Mouse (Mus musculus) kidney, postnatal 10 days (tissue): ENCODE measurements around the gene Nxpe4.

Experiments
- DNase-seq: peaks from one replicate; pipeline ENCODE4 v3.0.0; 2021; ENCODE audit warnings: mixed read lengths

The Nxpe4 gene

DNA sequence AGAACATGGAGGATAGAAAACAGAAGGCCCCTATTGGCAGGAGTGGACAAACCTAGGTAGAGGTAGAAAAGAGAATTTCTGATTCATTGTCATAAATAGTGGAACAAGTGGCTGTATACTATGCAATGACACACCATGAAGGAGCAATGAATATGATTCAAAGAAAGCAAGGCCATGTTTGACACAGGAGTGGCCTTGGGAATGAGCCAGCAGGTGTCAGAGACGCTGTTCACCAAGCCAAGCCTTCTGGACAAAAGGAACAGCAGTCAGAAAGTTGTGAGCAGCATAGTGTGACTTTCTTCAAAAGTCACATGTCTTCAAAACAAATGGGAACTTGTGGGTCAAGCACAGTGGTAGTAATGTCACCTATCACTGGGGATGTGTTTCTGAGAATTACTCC, 80.0 kb downstream of the Nxpe4 start:
- DNase-seq: no peak

DNA sequence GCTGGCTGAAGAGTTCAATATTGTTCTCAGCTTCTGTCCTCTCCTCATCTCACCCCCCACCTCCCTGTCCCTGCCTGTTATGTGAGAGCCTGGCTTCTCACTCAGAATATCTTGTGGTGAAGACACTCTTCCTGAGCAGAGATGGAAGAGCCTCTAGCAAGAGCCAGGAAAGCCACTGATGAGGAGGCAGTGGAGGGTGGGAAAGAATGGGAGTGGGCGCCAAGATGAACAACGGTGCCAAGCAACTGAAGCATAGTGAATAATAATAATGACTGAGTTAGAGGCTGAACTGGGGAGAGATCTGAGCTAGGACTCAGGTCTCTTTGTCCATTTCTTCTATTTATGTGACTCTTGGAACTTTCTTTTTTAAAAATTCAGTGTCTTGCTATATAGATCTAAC, 80.9 kb downstream of the Nxpe4 start:
- DNase-seq: no peak

DNA sequence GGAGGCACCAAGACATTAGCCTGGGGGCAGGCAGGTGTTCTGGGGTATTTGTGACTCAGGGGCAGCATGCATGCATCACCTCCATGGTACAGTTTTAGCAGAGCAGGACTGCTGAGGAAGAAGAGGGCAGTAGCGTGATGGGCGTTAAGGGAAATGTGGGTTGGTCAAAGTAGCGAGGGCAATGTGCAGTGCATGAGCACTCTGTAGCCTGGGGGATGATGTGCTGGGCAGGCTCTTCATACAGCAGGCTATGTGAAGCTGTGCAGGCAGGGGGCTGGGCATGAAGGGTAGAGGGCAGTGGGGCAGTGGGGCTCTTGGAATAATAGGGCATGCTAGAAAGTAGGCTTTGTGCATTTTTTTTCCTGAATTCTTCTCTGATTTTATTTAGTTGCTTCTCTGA, 82.4 kb downstream of the Nxpe4 start:
- no peak for DNase-seq

GRCm38 (mm10) chr9:48245525-48245924, 83.7 kb downstream of the Nxpe4 start:
- DNase-seq: no peak

GRCm38 (mm10) chr9:48247276-48247675, 85.5 kb downstream of the Nxpe4 start:
- no peak for DNase-seq

DNA sequence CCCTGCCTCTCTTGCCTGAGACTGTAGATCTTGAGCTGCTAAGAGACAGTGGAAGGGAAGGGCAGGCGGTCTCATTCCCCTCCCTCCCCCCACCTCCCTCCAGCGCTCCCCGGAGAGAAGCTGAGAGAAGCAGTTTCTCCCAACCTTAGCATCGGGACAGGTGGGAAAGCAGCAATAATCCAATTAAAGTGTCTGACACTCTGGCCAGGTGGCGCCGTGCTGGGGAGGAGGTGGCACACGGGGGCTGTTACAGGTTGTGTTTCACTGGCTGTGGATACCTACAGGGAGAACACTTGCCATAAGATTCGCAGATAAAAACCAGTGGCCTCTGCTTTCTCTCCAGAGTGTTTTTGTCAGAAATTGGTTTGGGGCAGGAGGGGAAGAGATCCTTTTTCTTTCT, 90.4 kb downstream of the Nxpe4 start:
- DNase-seq: no peak

GRCm38 (mm10) chr9:48257001-48257400, 95.2 kb downstream of the Nxpe4 start:
- DNase-seq: no peak

DNA sequence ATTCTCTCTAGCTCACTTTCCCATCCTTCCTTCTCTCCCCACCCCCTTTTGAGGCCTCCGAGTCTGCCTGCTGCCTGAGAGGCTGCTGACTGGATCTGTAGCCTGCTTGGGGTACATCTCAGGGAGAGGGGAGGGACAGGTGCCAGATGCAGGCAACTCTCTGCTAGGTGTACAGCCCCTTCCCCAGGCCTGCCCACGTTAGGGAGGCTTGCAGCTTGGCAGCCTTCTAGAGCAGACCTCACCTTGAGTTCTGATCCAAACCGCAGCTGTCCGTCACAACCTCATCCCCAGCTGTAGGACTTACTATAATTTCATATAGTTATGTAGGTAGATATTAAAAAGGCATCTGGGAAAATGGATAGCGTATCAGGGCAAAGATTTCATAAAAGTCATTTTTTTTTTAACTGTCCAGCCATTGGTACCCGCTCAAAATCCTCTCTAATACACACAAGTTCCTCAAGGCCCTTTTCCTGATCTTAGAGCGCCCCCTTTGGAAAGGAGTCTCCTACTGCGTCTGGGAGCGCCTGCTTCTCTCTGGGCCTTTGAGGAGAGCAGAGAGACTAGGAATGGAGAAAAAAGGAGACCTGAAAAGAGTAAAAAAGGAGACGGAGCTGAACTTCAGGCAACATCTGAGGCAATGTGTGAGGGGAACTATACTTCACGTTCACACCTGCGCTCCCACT, 96.1 kb downstream of the Nxpe4 start:
- DNase-seq: peak; percentile 70

DNA sequence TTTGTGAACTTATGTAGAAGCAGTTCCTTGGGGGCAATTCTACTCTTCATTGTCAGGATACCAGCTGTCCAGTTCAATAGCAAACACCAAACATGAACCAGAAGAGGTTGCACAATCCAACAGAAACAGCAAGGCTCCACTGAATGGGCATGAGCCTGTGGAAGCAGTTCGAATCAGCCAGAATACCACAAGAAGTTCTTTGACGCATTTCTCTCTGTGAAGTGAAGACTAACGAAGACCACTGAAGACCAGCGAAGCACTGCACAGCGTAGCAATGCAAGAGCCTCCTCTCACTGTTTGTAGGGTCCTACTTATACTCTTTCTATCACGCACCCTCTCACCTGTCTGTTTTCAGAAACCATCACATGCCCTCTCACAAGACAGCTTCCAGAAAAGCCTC, 102.8 kb downstream of the Nxpe4 start:
- DNase-seq: no peak

DNA sequence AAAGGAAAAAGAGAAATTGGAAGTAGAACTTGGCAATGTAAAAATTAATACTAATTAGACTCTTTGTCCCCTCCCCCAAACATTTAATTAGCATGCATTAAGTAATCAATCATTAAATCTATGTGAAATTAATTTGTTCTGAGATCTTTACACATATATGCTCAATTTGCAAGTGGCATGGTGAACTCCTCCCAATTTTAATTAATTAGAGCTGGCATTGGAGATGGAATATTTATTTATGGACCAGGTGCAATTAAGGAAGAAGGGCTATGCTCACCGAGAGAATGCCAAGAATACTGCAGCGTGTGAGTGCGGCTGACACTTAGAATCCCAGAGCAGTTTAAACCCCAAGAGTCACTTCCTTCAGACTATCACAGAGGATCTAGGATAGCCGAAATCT, 103.7 kb downstream of the Nxpe4 start:
- no peak for DNase-seq

DNA sequence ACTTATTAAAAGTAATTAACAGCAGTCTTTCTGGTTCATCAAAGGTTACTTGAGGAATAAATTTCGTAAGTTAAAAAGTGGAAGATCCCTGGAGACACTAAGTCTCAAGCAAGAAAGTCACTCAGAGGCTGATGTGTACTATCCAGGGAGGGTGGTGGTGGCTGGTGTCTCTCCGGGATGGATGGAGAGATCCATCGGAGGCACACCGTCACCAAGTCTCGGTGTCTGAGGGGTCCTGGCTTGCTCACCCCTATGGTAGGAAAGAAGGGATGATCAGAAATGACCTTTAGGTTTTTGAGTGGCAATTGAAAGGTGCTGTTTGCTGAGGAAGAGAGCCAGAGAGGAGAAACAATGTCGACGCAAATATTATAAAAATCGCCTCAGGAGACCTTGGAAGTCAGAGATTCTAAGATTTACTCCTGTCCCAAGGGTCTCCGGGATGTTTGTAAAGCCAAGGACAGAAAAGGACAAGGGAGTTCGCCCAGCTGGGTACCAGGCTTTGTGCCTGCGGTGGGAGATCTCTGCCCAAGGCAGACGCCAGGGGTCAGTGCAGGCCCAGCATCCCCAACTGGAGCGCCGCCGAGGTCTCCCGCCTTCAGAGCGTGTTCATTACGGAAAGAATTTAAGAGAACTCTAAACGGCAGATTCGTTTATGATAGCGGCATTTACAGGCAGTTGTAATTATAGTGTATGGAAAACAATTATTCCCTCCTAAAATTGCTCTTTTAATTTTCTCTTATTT, 104.6 kb downstream of the Nxpe4 start:
- DNase-seq: peak; percentile 88

DNA sequence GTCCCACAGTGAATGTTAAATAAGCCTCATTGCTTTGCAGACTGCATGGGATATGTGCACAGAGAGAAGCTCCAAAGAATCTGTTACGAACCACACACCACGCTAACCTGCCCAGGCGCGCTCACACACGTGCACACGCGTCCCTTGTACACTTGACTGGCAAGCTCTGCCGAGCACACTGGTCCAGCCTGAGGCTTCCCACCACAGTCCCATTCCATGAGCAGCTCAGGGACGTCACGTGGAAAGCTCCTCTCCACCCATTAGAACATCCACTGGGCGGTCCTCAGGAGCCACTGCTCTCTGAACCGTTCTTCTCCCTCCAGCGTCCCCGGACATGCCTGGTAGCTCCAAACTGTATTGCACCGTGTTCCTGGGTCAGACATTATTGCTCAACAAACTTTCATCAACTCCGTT, 105.2 kb downstream of the Nxpe4 start:
- peak; percentile 65 for DNase-seq

- no peak for DNase-seq
Observed at GRCm38 (mm10) chr9:48267960-48268359, 106.1 kb downstream of the Nxpe4 start.

DNA sequence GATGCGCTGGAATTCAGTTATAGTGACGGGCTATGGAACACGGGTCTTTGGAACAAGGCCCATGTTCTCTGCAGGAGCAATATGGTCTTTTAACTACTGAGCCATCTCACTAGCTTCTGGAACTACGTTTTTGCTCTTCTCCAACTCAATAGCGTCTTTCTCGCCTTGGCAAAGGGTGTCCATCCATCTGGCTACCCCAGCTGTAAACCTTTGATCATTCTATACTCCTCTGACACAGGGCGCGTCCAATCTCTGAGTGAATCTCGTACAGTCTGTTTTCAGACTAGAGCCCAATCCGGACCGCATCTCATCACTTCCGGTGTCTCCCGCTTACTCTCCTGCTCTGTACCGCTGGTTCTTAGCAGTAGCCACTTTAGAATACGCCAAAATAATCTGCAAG, 115.0 kb downstream of the Nxpe4 start:
- DNase-seq: no peak

- no peak for DNase-seq
Observed at GRCm38 (mm10) chr9:48284221-48284620, 122.4 kb downstream of the Nxpe4 start.

DNA sequence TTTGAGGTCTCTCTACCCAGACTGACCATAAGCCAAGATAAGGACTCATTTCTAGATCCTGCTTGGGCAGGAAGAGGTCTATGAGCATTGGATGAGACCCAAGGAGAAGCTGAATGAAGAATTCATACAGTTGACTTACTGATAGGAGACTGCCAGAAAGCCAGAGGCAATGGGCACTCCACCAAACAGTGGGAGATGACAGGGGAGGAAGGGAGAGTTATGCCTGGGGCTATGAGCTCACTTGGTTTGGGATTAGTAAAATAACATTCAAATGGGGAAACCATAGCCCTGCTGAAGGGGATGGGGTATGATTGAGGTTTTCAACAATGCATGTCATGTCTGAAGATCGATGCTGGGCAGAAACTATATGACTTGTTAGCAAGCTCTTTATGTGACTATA, 128.5 kb downstream of the Nxpe4 start:
- DNase-seq: no peak

GRCm38 (mm10) chr9:48294754-48295153, 132.9 kb downstream of the Nxpe4 start:
- DNase-seq: no peak

- no peak for DNase-seq
Observed at GRCm38 (mm10) chr9:48298983-48299382, 137.2 kb downstream of the Nxpe4 start.

GRCm38 (mm10) chr9:48303564-48303963, 141.7 kb downstream of the Nxpe4 start:
- DNase-seq: peak; percentile 25

DNA sequence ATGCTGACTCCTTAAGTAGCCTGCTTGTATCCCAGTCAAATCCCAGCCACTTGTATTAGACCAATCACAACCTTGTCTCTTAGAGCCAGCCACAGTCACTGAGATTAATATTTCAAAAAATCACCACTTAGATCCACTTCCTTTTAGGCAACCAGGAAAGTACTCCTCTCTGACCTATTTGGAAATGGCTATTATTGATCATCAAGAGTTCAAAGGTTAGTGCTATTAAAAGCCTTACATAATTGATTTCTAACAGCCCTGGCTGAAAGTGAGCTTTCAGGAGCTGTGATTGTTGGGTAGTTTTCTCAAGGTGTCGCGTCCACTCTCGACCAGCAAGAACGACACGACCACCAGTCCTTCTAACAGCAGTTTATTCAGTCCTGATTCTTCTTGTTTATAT, 149.4 kb downstream of the Nxpe4 start:
- no peak for DNase-seq

GRCm38 (mm10) chr9:48314194-48314593, 152.4 kb downstream of the Nxpe4 start:
- DNase-seq: peak; percentile 51

DNA sequence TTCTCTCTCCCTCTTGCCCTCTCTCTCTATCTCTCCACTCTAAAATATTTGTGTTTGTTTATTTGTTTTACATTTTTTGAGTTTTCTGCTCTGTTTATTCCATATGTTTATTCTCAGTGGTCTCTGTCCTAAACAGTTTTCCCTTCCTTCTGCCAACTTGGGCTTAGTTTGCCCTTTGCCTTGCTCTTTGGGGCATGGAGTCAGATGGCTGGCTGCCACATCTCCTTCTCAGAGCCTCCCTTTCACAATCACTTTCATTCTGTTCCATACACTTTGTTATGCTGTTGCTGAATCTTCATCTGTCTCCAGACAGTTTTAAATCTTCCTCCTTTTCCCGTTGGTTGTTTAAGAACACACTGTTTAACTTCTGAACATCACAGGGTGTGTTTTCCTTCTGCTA, 154.0 kb downstream of the Nxpe4 start:
- DNase-seq: peak; percentile 16

- DNase-seq: peak; percentile 16
Observed at GRCm38 (mm10) chr9:48326338-48326737, 164.5 kb downstream of the Nxpe4 start.

GRCm38 (mm10) chr9:48329597-48329996, 167.8 kb downstream of the Nxpe4 start:
- DNase-seq: no peak
